Mouse (Mus musculus) myocyte (in vitro differentiated cells): ENCODE results near the gene Spink2.

Experiments
- CEBPB ChIP-seq: IDR thresholded peaks from 2 replicates; pipeline ENCODE4 v1.6.1; 2011; ENCODE audit warnings: mild to moderate bottlenecking, moderate library complexity; ENCODE audit not compliant: poor library complexity, insufficient read depth, severe bottlenecking
- E2F4 ChIP-seq: IDR thresholded peaks from one replicate; pipeline ENCODE4 v1.6.1; 2011; ENCODE audit warnings: mild to moderate bottlenecking, control low read depth, moderate library complexity; ENCODE audit not compliant: insufficient read depth
- MAX ChIP-seq: IDR thresholded peaks from one replicate; pipeline ENCODE4 v1.6.1; 2011; ENCODE audit warnings: low read depth, mild to moderate bottlenecking, control low read depth
- MYOD1 ChIP-seq, 3 experiments: IDR thresholded peaks; one replicate each; pipeline ENCODE4 v1.6.1; 2011; ENCODE audit warnings: control low read depth in 2 of 3, low read depth in 2 of 3, mild to moderate bottlenecking in 2 of 3, moderate library complexity in 1 of 3; ENCODE audit not compliant: insufficient read length in 2 of 3, control insufficient read depth in 1 of 3
- MYOG ChIP-seq, 3 experiments: IDR thresholded peaks; one replicate each; pipeline ENCODE4 v1.6.1; 2011; ENCODE audit warnings: control low read depth in 2 of 3, low read depth in 2 of 3, mild to moderate bottlenecking in 2 of 3; ENCODE audit not compliant: insufficient read length in 2 of 3, control insufficient read depth in 1 of 3, insufficient read depth in 1 of 3
- POLR2A ChIP-seq: IDR thresholded peaks from one replicate; pipeline ENCODE4 v1.6.1; 2011; ENCODE audit warnings: low read depth, mild to moderate bottlenecking, control low read depth, moderate library complexity; ENCODE audit not compliant: insufficient read length
- POLR2AphosphoS2 ChIP-seq: IDR thresholded peaks from one replicate; pipeline ENCODE4 v1.6.1; 2011; ENCODE audit warnings: low read depth, control low read depth; ENCODE audit not compliant: insufficient read length
- REST ChIP-seq: IDR thresholded peaks from one replicate; pipeline ENCODE4 v1.6.1; 2011; ENCODE audit warnings: mild to moderate bottlenecking, control low read depth, moderate library complexity; ENCODE audit not compliant: insufficient read depth, insufficient read length
- SRF ChIP-seq: IDR thresholded peaks from one replicate; pipeline ENCODE4 v1.6.1; 2011; ENCODE audit warnings: low read depth; ENCODE audit not compliant: control insufficient read depth, insufficient read length
- TCF12 ChIP-seq: IDR thresholded peaks from one replicate; pipeline ENCODE4 v1.6.1; 2011; ENCODE audit warnings: mild to moderate bottlenecking, control low read depth; ENCODE audit not compliant: poor library complexity, insufficient read depth, severe bottlenecking
- TCF3 ChIP-seq: IDR thresholded peaks from one replicate; pipeline ENCODE4 v1.6.1; 2011; ENCODE audit warnings: low read depth, control low read depth; ENCODE audit not compliant: insufficient read length
- USF1 ChIP-seq: IDR thresholded peaks from one replicate; pipeline ENCODE4 v1.6.1; 2011; ENCODE audit warnings: low read depth, mild to moderate bottlenecking, control low read depth, moderate library complexity

DNA sequence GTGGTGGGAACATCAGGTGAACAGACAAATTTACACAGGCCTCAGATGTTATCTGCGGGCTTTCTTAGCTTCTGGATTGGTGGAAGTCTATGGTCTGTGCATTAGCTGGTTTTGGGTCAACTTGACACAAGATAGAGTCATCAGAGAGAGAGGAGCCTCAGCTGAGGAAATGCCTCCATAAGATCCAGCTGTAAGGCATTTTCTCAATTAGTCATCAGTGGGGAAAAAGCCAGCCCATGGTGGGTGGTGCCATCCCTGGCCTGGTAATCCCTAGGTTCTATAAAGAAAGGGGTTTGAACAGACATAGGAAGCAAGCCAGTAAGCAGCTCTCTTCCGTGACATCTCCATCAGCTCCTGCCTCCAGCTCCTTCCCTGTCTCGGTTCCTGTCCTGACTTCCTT is 25.9 kb downstream of the Spink2 start:
- TF ChIP-seq MAX = no peak
- TF ChIP-seq CEBPB = no peak
- no peak for TF ChIP-seq SRF
- no peak for TF ChIP-seq TCF3
- no peak for TF ChIP-seq POLR2AphosphoS2
- TF ChIP-seq USF1 = no peak
- TF ChIP-seq POLR2A = no peak
- no peak for TF ChIP-seq TCF12
- TF ChIP-seq REST = no peak
- TF ChIP-seq E2F4 = no peak
- TF ChIP-seq MYOG (IDR thresholded peaks at IDR 0.05; ENCODE audit: control insufficient read depth in 1 of 3, insufficient read depth in 1 of 3, insufficient read length in 2 of 3, low read depth in 2 of 3) = no peak
- TF ChIP-seq MYOD1 (IDR thresholded peaks at IDR 0.05; ENCODE audit: control insufficient read depth in 1 of 3, insufficient read length in 2 of 3, low read depth in 2 of 3) = no peak
